Mouse (Mus musculus) retina, postnatal 1 day (tissue): Measurements from ENCODE around the gene Gm4737.
"Not testable (repeated sequence)": the region's sequence is repeated elsewhere in the genome, so short reads cannot be mapped to it uniquely, and the experiment has no call there.

Source experiments
- DNase-seq: peaks from one replicate; pipeline ENCODE4 v3.0.0-alpha.2; 2012

Gm4737 gene

GRCm38 (mm10) chr16:46154832-46155231 is at the start of gene Gm4737:
Gm4737 (minus strand) TSS chr16:46155077.
- DNase-seq, result not testable (repeated sequence)

- DNase-seq, result no peak
Observed at GRCm38 (mm10) chr16:46195792-46196191, 40.9 kb upstream of the Gm4737 start.

- DNase-seq, result no peak
Observed at GRCm38 (mm10) chr16:46183096-46183495, 28.2 kb upstream of the Gm4737 start.

- DNase-seq, result peak; percentile 85
Observed at GRCm38 (mm10) chr16:46178121-46178801, 23.4 kb upstream of the Gm4737 start.

GRCm38 (mm10) chr16:46173039-46173438 is 18.2 kb upstream of the Gm4737 start:
- no peak for DNase-seq

GRCm38 (mm10) chr16:46166971-46167370 is 12.1 kb upstream of the Gm4737 start:
- DNase-seq, result no peak

- no peak for DNase-seq
Observed at GRCm38 (mm10) chr16:46165305-46165704, 10.4 kb upstream of the Gm4737 start.

GRCm38 (mm10) chr16:46151141-46151540 is 3.7 kb downstream of the Gm4737 start:
- DNase-seq, result no peak

- DNase-seq, result no peak
Observed at GRCm38 (mm10) chr16:46148661-46149341, 6.1 kb downstream of the Gm4737 start.

GRCm38 (mm10) chr16:46146962-46147361 is 7.9 kb downstream of the Gm4737 start:
- no peak for DNase-seq

GRCm38 (mm10) chr16:46122238-46122637 is 32.6 kb downstream of the Gm4737 start:
- no peak for DNase-seq

- DNase-seq, result peak; percentile 51
Observed at GRCm38 (mm10) chr16:46121420-46121819, 33.5 kb downstream of the Gm4737 start.

GRCm38 (mm10) chr16:46120607-46121006 is 34.3 kb downstream of the Gm4737 start:
- peak; percentile 3 for DNase-seq

GRCm38 (mm10) chr16:46120020-46120419 is 34.9 kb downstream of the Gm4737 start, which contains the start of gene Cd96:
Cd96 (minus strand) TSS chr16:46120251.
- DNase-seq, result no peak

GRCm38 (mm10) chr16:46117645-46118044 is 37.2 kb downstream of the Gm4737 start:
- no peak for DNase-seq

GRCm38 (mm10) chr16:46114727-46115126 is 40.1 kb downstream of the Gm4737 start:
- no peak for DNase-seq

- DNase-seq, result no peak
Observed at GRCm38 (mm10) chr16:46109536-46109935, 45.3 kb downstream of the Gm4737 start.

- DNase-seq, result no peak
Observed at GRCm38 (mm10) chr16:46107431-46107830, 47.4 kb downstream of the Gm4737 start.

GRCm38 (mm10) chr16:46104491-46104890 is 50.4 kb downstream of the Gm4737 start:
- DNase-seq, result no peak
